Mouse (Mus musculus) hindbrain, embryonic 15.5 days (tissue): ENCODE results near the gene Rusc2. TPM values are rescaled to one million over a fixed set of nuclear protein-coding genes. Genes with fewer than 3 reads are reported as not detected.

ENCODE experiments used
- ATAC-seq: fragments of 200-750 bp; cut with Nextera tagmentation; 2 replicates; pipeline ENCODE4 v1.8.0; 2017; ENCODE audit warnings: low read depth, moderate number of reproducible peaks, moderate TSS enrichment; ENCODE audit not compliant: low FRiP score
- H3K27ac ChIP-seq: fragments of 300-500 bp; sonication (generic); replicated peaks from 2 replicates; pipeline ENCODE4 v1.5.1; 2015; ENCODE audit warnings: mild to moderate bottlenecking, inconsistent platforms
- H3K27me3 ChIP-seq: fragments of 300-500 bp; sonication (generic); 2 replicates; pipeline ENCODE4 v1.6.1; 2015; ENCODE audit warnings: control low read depth, inconsistent platforms
- H3K36me3 ChIP-seq: fragments of 300-500 bp; sonication (generic); 2 replicates; pipeline ENCODE4 v1.6.1; 2015; ENCODE audit warnings: control low read depth, inconsistent platforms
- H3K4me1 ChIP-seq: fragments of 300-500 bp; sonication (generic); replicated peaks from 2 replicates; pipeline ENCODE4 v1.6.1; 2015; ENCODE audit warnings: control low read depth, inconsistent platforms
- H3K4me2 ChIP-seq: fragments of 300-500 bp; sonication (generic); 2 replicates; pipeline ENCODE4 v1.6.1; 2015; ENCODE audit warnings: moderate library complexity, mild to moderate bottlenecking, inconsistent platforms
- H3K4me3 ChIP-seq: fragments of 300-500 bp; sonication (generic); 2 replicates; pipeline ENCODE4 v1.5.1; 2015; ENCODE audit warnings: mild to moderate bottlenecking, inconsistent platforms
- H3K9ac ChIP-seq: fragments of 300-500 bp; sonication (generic); 2 replicates; pipeline ENCODE4 v1.6.1; 2015; ENCODE audit warnings: inconsistent platforms
- H3K9me3 ChIP-seq: fragments of 300-500 bp; sonication (generic); 2 replicates; pipeline ENCODE4 v1.6.1; 2016; ENCODE audit warnings: control low read depth, inconsistent platforms
- WGBS: fragments of 180-500 bp; shearing (Covaris S2); methylation state at CpG from one replicate; pipeline ENCODE4 v1.1.7; 2015; 5-methylcytosine and 5-hydroxymethylcytosine counted together
- polyA plus RNA-seq: library from polyadenylated mRNA; unstranded; fragments of >200 nt; fragmentation: Nextera tagmentation; extraction: Ambion mirVana; gene quantifications from 2 replicates; pipeline ENCODE4 v1.2.1, GENCODE M21; 2015

The Rusc2 gene
- polyA plus RNA-seq, 1 experiment from 2014 or later, result 99.5 TPM

DNA sequence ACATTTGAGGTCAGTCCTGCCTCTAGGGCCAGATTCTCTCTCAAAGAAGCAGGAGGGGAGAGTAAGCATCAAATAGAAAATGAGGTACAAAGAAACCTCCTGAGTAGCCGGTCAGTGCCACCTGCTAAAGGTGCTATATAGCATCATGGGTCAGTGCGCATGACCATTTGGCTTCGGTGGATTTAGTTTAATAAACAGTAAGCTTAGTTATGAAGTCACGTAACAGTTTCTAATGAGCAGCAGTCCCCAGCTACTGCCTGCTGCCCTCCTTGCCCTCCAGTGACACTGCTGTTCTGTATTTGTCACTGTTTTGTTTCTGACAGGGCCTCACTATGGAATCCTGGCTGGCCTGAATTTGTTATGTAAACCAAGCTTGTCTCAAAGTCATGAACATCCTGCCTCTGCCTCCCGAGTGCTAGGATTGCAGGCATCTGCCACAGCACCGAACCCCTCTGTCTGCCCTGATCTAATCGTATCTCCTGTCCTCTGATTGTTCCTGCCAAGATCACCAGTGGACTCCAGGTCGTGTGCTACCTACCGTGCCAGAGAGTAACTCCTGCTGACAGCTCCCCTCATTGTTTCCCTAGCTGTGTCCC, 8.2 kb downstream of the Rusc2 start:
- Histone ChIP-seq H3K4me2 (no peak overlapping the region), H3K9ac (no peak overlapping the region), H3K4me3 (no peak overlapping the region)

DNA sequence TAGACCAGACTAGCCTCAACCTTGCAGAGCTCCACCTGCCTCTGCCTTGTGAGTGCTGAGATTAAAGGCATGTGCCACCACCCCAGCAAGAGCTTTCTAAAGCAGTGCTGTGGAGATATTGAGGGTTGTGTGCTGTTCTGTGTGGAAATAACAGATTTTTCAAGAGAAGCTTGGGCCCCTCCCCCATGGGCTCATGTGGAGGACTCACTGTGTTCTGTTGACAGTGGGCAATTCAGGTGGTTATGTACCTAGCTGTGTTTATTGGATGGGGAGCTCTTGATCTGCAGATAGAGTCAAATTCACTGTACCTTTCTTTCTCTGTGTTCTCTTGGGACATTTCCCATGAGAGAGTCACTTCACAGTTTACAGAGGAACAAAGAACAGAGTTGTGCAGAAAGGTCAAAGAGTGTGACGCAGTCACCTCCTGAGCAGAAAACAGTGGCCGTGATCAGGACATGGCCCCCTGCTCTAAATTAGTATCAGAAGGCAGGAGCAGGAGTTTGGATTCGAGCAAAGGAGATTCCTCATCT, 9.8 kb downstream of the Rusc2 start:
- no peaks in the 10 kb centered on the region for H3K27me3 ChIP-seq
- no peak overlapping the region for H3K4me2 ChIP-seq
- H3K36me3 ChIP-seq, result no peaks in the 10 kb centered on the region
- no peak for ATAC-seq
- 78% methylated on average over 3 of the region's 3 CpGs for WGBS
- no peak overlapping the region for H3K9ac ChIP-seq
- no peak overlapping the region for H3K4me3 ChIP-seq
- no peaks in the 10 kb centered on the region; the same call in 1 of the 2 replicates for H3K4me1 ChIP-seq
- H3K9me3 ChIP-seq, result no peaks in the 10 kb centered on the region
- no peak overlapping the region for H3K27ac ChIP-seq

More for the DNA sequence above, 8.2 kb downstream of the Rusc2 start:
- no peak overlapping the region for H3K27ac ChIP-seq
- no peaks in the 10 kb centered on the region for H3K36me3 ChIP-seq
- no peaks in the 10 kb centered on the region for H3K9me3 ChIP-seq
- ATAC-seq, result no peak
- H3K4me1 ChIP-seq, result peaks cover under 1% of the 10 kb centered on the region; the same call in 1 of the 2 replicates
- WGBS, result 71% methylated on average over 9 of the region's 9 CpGs
- H3K27me3 ChIP-seq, result no peaks in the 10 kb centered on the region

GRCm38 (mm10) chr4:43394345-43394891, 12.6 kb downstream of the Rusc2 start:
- 75% methylated on average over 15 of the region's 15 CpGs for WGBS
- Histone ChIP-seq H3K4me2 (no peak overlapping the region), H3K9ac (no peak overlapping the region)

GRCm38 (mm10) chr4:43395147-43395546, 13.4 kb downstream of the Rusc2 start:
- no peak for ATAC-seq
- 91% methylated on average over 5 of the region's 5 CpGs for WGBS
- Histone ChIP-seq H3K9me3 (no peaks in the 10 kb centered on the region), H3K27me3 (no peaks in the 10 kb centered on the region), H3K36me3 (no peaks in the 10 kb centered on the region), H3K4me3 (no peak overlapping the region), H3K27ac (peak overlapping the region; percentile 0), H3K9ac (no peak overlapping the region), H3K4me1 (peaks cover 23% of the 10 kb centered on the region), H3K4me2 (no peak overlapping the region)

More at GRCm38 (mm10) chr4:43394345-43394891, 12.6 kb downstream of the Rusc2 start:
- no peaks in the 10 kb centered on the region for H3K9me3 ChIP-seq
- no peak overlapping the region for H3K4me3 ChIP-seq
- peak overlapping the region; percentile 0; the same call in 1 of the 2 replicates for H3K27ac ChIP-seq
- ATAC-seq, result no peak
- H3K27me3 ChIP-seq, result no peaks in the 10 kb centered on the region
- no peaks in the 10 kb centered on the region for H3K36me3 ChIP-seq
- H3K4me1 ChIP-seq, result peaks cover 18% of the 10 kb centered on the region

- no peak for ATAC-seq
- no peak overlapping the region for H3K4me2 ChIP-seq
Measured at GRCm38 (mm10) chr4:43395836-43396235, 14.1 kb downstream of the Rusc2 start.

GRCm38 (mm10) chr4:43396381-43396780, 14.6 kb downstream of the Rusc2 start:
- Histone ChIP-seq H3K9me3 (no peaks in the 10 kb centered on the region), H3K4me3 (no peak overlapping the region), H3K27ac (no peak overlapping the region), H3K4me1 (peaks cover 27% of the 10 kb centered on the region), H3K27me3 (no peaks in the 10 kb centered on the region), H3K36me3 (no peaks in the 10 kb centered on the region), H3K4me2 (no peak overlapping the region), H3K9ac (no peak overlapping the region)
- WGBS, result 86% methylated on average over 5 of the region's 5 CpGs
- no peak for ATAC-seq

More at GRCm38 (mm10) chr4:43395836-43396235, 14.1 kb downstream of the Rusc2 start:
- 77% methylated on average over 9 of the region's 9 CpGs for WGBS
- no peak overlapping the region for H3K4me3 ChIP-seq
- H3K4me1 ChIP-seq, result peaks cover 23% of the 10 kb centered on the region
- H3K36me3 ChIP-seq, result no peaks in the 10 kb centered on the region
- H3K9ac ChIP-seq, result no peak overlapping the region
- no peaks in the 10 kb centered on the region for H3K9me3 ChIP-seq
- no peaks in the 10 kb centered on the region for H3K27me3 ChIP-seq
- no peak overlapping the region for H3K27ac ChIP-seq

GRCm38 (mm10) chr4:43398014-43398413, 16.2 kb downstream of the Rusc2 start:
- Histone ChIP-seq H3K27ac (peak overlapping the region; percentile 57), H3K4me3 (no peak overlapping the region), H3K9me3 (no peaks in the 10 kb centered on the region), H3K36me3 (no peaks in the 10 kb centered on the region), H3K27me3 (no peaks in the 10 kb centered on the region), H3K4me2 (no peak overlapping the region), H3K4me1 (peaks cover 27% of the 10 kb centered on the region), H3K9ac (no peak overlapping the region)
- no peak for ATAC-seq
- 65% methylated on average over 4 of the region's 4 CpGs for WGBS

- H3K4me1 ChIP-seq, result peaks cover 27% of the 10 kb centered on the region
- no peaks in the 10 kb centered on the region for H3K27me3 ChIP-seq
- H3K27ac ChIP-seq, result peak overlapping the region; percentile 1
- H3K9me3 ChIP-seq, result no peaks in the 10 kb centered on the region
- H3K4me2 ChIP-seq, result peak overlapping the region; percentile 9
- no peaks in the 10 kb centered on the region for H3K36me3 ChIP-seq
- H3K9ac ChIP-seq, result no peak overlapping the region
- no peak overlapping the region for H3K4me3 ChIP-seq
- peak; percentile 55; the same call in 1 of the 2 replicates for ATAC-seq
- WGBS, result 45% methylated on average over 17 of the region's 17 CpGs
Measured at GRCm38 (mm10) chr4:43398829-43399331, 17.1 kb downstream of the Rusc2 start.

DNA sequence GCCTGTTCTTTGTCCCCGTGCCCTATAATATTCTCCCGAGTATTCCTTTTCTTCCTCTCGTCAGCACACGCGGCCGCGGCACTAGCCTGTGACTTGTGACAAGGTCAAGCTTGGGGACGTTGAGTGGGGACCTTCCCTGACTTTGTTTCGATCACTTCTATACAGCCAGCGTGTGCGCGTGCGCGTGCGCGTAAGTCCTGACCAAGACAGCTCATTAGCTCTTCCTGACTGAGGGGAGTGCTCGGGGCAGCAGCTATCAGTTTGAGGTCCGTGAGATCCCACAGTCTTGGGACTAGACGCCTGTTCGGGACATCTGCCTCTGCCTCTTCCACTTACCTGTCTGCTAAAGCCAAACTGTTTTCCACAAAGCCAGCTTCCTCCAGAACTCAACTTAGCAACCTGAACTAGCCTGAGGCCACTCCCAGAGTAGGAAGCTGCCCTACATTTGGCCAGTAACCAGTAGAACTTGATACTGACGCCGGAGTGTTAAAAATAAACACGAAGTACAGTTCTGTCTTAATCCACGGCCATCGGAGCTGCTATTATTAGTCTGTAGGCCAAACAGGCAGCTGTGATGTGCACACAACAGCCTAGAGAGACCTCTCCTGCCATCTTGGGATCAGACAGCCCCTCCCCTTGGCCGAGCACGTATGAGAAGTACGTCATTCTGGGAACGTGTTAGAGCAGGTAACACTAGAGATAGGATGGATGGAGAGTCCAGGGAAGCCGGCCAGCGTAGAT, 17.8 kb downstream of the Rusc2 start:
- 74% methylated on average over 31 of the region's 31 CpGs for WGBS
- Histone ChIP-seq H3K9me3 (no peaks in the 10 kb centered on the region), H3K27me3 (no peaks in the 10 kb centered on the region), H3K4me2 (peak overlapping the region; percentile 9), H3K36me3 (no peaks in the 10 kb centered on the region), H3K4me3 (no peak overlapping the region), H3K9ac (no peak overlapping the region), H3K4me1 (peaks cover 27% of the 10 kb centered on the region), H3K27ac (peak overlapping the region; percentile 1; the same call in 1 of the 2 replicates)
- ATAC-seq, result no peak

GRCm38 (mm10) chr4:43400976-43401375, 19.2 kb downstream of the Rusc2 start:
- no peaks in the 10 kb centered on the region for H3K27me3 ChIP-seq
- no peaks in the 10 kb centered on the region for H3K36me3 ChIP-seq
- H3K4me3 ChIP-seq, result no peak overlapping the region
- no peak overlapping the region for H3K27ac ChIP-seq
- no peak for ATAC-seq
- H3K9me3 ChIP-seq, result no peaks in the 10 kb centered on the region
- no peak overlapping the region for H3K9ac ChIP-seq
- no peak overlapping the region for H3K4me2 ChIP-seq
- H3K4me1 ChIP-seq, result peaks cover 36% of the 10 kb centered on the region
- WGBS, result 34% methylated on average over 10 of the region's 10 CpGs

GRCm38 (mm10) chr4:43401486-43401885, 19.7 kb downstream of the Rusc2 start:
- Histone ChIP-seq H3K36me3 (no peaks in the 10 kb centered on the region), H3K27me3 (no peaks in the 10 kb centered on the region), H3K9ac (no peak overlapping the region), H3K4me1 (peaks cover 37% of the 10 kb centered on the region), H3K27ac (no peak overlapping the region), H3K4me3 (no peak overlapping the region), H3K9me3 (no peaks in the 10 kb centered on the region), H3K4me2 (no peak overlapping the region)
- ATAC-seq, result no peak
- 86% methylated on average over 10 of the region's 10 CpGs for WGBS

GRCm38 (mm10) chr4:43402212-43402611, 20.4 kb downstream of the Rusc2 start:
- no peak overlapping the region for H3K9ac ChIP-seq
- no peak overlapping the region for H3K4me3 ChIP-seq
- H3K27ac ChIP-seq, result no peak overlapping the region
- WGBS, result 90% methylated on average over 9 of the region's 9 CpGs
- ATAC-seq, result no peak
- H3K4me2 ChIP-seq, result no peak overlapping the region
- H3K9me3 ChIP-seq, result no peaks in the 10 kb centered on the region
- H3K36me3 ChIP-seq, result no peaks in the 10 kb centered on the region
- H3K4me1 ChIP-seq, result peaks cover 39% of the 10 kb centered on the region
- H3K27me3 ChIP-seq, result no peaks in the 10 kb centered on the region
